Comparison of ENCODE assay signal across 9 mouse cellular contexts in genomic region chr1:169347692-169348091, GRCm38 (mm10).
DNase-seq lines count a peak whose midpoint lies in the region; ATAC-seq and TF ChIP-seq lines count a peak whose summit lies in the region.
"Had no signal": no experiment of that assay in that cellular context is flagged by ENCODE, and none has a peak within 500 bp of the region (broad histone marks: within the 10 kb centered on the region; RNA-seq: fewer than 3 reads in every experiment).

No protein-coding gene starts in this region.

- intact Hi-C loops in gastrocnemius, adult 2 months (cut with DNase I): loop anchor here (2.0 to 10.0 kb wide), 2 partner anchors 893 to 1405 kb away; no protein-coding TSS in a partner anchor

- no peak overlapping the region for H3K27ac ChIP-seq in gastrocnemius, adult 2 months
- H3K27ac ChIP-seq in midbrain, embryonic 14.5 days (replicated peaks; ENCODE audit: low read depth, low read length): no peak overlapping the region
- H3K27ac ChIP-seq in midbrain, embryonic 15.5 days: no peak overlapping the region
- H3K27ac ChIP-seq: limb, embryonic 15.5 days had no signal

- no peaks in the 10 kb centered on the region for H3K36me3 ChIP-seq in midbrain, embryonic 14.5 days (ENCODE audit: control insufficient read depth, insufficient read depth, low read length)
- H3K36me3 ChIP-seq in midbrain, embryonic 15.5 days (replicated peaks): no peaks in the 10 kb centered on the region
- H3K36me3 ChIP-seq: limb, embryonic 15.5 days had no signal

- H3K9ac ChIP-seq in midbrain, embryonic 14.5 days (replicated peaks; ENCODE audit: low read length): no peak overlapping the region
- no peak overlapping the region for H3K9ac ChIP-seq in midbrain, embryonic 15.5 days
- H3K9ac ChIP-seq: limb, embryonic 15.5 days had no signal

- H3K4me2 ChIP-seq in midbrain, embryonic 14.5 days (ENCODE audit: low read length): no peak overlapping the region
- H3K4me2 ChIP-seq in midbrain, embryonic 15.5 days: no peak overlapping the region
- H3K4me2 ChIP-seq: limb, embryonic 15.5 days had no signal

- no peaks in the 10 kb centered on the region for H3K27me3 ChIP-seq in midbrain, embryonic 14.5 days (ENCODE audit: control insufficient read depth, insufficient read depth, low read length)
- no peaks in the 10 kb centered on the region for H3K27me3 ChIP-seq in midbrain, embryonic 15.5 days (replicated peaks)
- H3K27me3 ChIP-seq: limb, embryonic 15.5 days had no signal

- peak; percentile 66 for TF ChIP-seq CTCF in gastrocnemius, adult 2 months (IDR thresholded peaks at IDR 0.05)

- H3K4me3 ChIP-seq in gastrocnemius, adult 2 months: no peak overlapping the region
- H3K4me3 ChIP-seq in midbrain, embryonic 14.5 days (replicated peaks; ENCODE audit: low read depth, low read length): no peak overlapping the region
- H3K4me3 ChIP-seq in midbrain, embryonic 15.5 days: no peak overlapping the region
- H3K4me3 ChIP-seq: limb, embryonic 15.5 days had no signal

- no peak for DNase-seq in gastrocnemius, adult 2 months
- no peak for DNase-seq in gastrocnemius, adult 8-10 months (ENCODE audit: low spot score in 2 of 2)
- peak; percentile 82 for DNase-seq in midbrain, embryonic 14.5 days
- peak; percentile 31 to 39 for DNase-seq in kidney, adult 8-10 months
- peak; percentile 18 for DNase-seq in right cerebral cortex, postnatal 14 days
- DNase-seq in thymus, postnatal 4 days: no peak
- DNase-seq in urinary bladder, postnatal 25 days (ENCODE audit: low spot score): no peak

- H3K4me1 ChIP-seq in midbrain, embryonic 14.5 days (ENCODE audit: control insufficient read depth, insufficient read depth, low read length): no peaks in the 10 kb centered on the region
- no peaks in the 10 kb centered on the region for H3K4me1 ChIP-seq in midbrain, embryonic 15.5 days

- no peaks in the 10 kb centered on the region for H3K9me3 ChIP-seq in midbrain, embryonic 14.5 days (ENCODE audit: control insufficient read depth, low read length)
- no peaks in the 10 kb centered on the region for H3K9me3 ChIP-seq in midbrain, embryonic 15.5 days
- H3K9me3 ChIP-seq: limb, embryonic 15.5 days had no signal

- no peak for ATAC-seq in midbrain, embryonic 14.5 days (ENCODE audit: low FRiP score, low TSS enrichment)
- no peak for ATAC-seq in midbrain, embryonic 15.5 days (replicated peaks)

- WGBS in midbrain, embryonic 14.5 days: 55% methylated on average over 2 of the region's 2 CpGs
- WGBS in midbrain, embryonic 15.5 days: 44% methylated on average over 2 of the region's 2 CpGs

Comparison
In these comparisons a context has a peak if more than half of its experiments do, and no peak if none do; other contexts are left out.
1. DNase-seq: peak in midbrain, embryonic 14.5 days (single experiment), kidney, adult 8-10 months (2 of 2) and right cerebral cortex, postnatal 14 days (single experiment); none in gastrocnemius, adult 2 months (single experiment), gastrocnemius, adult 8-10 months (0 of 2), thymus, postnatal 4 days (single experiment) and urinary bladder, postnatal 25 days (single experiment).